Mouse (Mus musculus) kidney, adult 18-20 months (tissue): Measurements from ENCODE around the gene Prpf4b.
"Not testable (repeated sequence)": the region's sequence is repeated elsewhere in the genome, so short reads cannot be mapped to it uniquely, and the experiment has no call there.

Source experiments
- DNase-seq: peaks from one replicate; pipeline ENCODE4 v3.0.0; 2021

The Prpf4b gene

DNA sequence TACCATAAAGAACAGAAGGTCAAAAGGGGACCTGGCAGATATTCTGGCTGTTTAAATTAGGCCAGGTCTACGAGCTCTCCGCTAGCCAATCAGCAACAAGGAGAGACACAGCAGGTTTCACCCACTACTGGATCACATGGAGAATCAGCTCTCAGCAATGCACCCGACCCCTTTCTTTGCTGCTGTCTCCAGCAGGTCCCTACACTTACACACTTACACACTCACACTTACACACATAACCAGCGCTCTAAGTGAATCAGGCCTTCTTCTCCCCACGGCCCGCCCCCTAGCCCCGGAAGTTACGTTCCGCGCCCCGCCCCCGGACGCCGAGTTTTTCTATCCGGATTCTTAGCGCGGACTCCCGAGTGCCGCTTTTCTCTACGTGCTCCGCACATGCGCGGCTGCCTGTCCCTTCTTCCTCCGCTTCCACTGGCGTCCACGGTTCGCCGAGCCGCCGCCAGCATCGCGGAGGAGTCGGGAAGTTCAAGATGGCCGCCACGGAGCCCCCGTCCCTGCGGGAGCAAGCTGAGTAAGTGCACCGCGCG lies at the start of gene Prpf4b:
Gene Prpf4b (plus strand): TSS at position 137 of the 545 bp plus-strand sequence.
- DNase-seq: peak; percentile 94

DNA sequence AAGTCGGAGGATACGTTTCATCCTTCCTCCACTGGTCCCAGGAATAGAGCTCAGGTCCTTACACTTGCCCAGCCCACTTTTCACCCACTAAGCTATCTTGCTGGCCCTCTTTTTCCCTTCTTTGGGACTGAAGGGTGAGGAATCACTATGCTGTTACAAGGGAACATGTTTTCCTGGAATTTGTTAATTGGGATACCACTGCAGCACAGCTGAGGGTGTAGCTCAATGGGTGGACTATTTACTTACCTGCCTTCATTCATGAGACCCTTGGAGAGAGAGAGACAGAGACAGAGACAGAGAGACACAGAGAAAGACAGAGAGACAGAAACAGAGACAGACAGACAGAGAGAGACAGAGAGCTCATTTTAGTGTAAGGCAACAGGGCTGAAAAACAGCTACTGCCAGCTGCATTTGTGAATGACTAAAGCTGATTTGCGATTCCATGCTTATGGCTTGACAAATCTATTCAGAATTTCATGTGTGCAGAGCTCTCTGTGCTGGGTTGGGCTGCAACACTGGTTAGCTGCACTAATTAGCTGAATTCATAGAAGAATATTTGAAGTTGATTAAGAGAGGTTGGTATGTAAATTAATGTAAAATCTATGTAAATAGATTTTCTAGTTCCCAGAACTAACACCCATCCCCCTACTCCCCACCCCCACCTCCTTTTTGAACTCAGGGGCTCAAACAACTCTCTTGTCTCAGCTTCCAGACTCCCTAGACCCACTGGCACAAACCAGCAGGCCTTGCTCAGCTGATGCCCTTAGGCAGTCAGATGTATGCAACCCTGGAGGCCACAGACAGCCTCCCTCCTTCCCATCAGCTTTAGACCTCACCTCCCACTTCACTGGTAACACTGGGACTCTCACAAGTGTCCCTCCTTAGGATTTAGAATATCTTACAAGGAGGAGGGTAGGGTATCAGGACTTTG lies 48.1 kb upstream of the Prpf4b start:
- no peak for DNase-seq

DNA sequence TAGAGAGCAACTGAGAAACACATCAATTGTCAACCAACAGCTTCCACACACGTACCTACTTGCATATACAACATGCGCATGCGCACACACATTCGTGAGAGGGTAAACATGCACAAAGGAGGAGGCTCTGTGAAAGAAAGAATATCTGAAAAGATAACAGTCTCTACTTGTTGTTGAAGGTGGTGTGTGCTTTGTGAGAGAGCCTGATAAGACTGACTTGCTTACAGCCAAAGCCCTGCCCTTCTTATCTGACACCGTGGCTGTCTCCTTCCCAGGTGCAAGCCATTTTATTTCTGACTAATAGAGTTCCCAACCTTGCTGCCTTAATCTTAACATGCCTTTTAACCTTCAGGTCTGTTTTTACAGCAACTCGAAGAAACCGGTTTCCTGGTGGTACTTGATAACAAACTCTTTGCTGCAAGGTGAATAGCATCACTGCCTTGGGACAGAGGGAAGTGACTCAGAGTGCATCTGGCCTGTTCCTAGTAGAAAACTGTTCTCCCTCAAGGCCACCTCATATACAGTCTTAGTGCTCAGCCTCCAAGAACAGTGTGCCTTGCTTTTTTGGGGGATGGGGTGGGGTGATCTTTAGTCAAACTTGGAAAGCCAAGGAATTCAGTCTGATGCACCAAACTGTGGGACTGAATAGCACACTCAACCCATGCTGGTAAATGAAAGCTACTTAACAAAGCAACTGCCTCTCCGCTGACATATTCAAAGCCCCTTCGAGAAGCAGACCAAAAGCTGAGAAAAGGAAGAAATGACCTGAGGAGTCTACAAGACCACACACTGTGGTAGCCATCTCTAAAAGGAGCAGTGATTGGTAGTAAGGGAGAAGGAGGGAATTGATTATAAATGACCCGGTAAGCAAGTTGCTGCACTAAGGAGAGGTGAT lies 46.9 kb upstream of the Prpf4b start:
- no peak for DNase-seq

DNA sequence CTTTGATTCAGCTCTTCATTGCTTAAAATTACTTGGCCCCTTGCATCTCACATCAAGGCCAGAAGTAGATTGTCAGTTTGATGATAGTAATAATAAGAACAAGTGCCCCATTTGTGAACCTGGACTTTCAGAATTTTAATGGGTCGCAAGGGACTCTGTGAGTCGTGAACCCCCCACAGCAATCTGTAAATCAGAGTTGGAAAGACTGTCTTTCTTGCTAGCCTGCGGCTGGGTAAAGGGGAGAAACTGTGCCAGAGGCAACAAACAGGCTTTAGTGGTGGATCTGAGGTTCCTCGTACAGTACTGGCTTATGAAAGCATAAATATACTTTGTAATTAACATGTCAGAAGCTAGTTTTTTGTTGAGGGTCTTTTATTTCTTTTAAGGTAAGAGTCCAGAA lies 32.3 kb upstream of the Prpf4b start:
- no peak for DNase-seq

DNA sequence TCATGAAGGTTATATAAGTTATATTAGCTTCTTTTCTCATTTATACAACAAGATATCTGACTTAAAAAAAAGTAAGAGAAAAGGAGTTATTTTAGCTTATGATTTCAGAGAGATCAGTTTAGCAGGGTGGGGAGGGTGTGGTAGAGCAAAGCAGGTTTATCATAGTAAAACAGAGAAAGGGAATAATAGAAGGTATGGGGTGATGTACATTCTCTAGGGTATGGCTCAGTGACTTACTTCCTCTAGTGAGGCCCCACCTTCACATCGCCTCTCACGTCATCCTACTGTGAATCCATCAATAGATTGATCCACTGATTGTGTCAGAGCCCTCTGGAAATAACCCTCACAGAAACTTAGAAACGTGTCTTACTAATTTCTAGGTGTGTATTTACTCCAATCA lies 24.3 kb upstream of the Prpf4b start:
- no peak for DNase-seq

DNA sequence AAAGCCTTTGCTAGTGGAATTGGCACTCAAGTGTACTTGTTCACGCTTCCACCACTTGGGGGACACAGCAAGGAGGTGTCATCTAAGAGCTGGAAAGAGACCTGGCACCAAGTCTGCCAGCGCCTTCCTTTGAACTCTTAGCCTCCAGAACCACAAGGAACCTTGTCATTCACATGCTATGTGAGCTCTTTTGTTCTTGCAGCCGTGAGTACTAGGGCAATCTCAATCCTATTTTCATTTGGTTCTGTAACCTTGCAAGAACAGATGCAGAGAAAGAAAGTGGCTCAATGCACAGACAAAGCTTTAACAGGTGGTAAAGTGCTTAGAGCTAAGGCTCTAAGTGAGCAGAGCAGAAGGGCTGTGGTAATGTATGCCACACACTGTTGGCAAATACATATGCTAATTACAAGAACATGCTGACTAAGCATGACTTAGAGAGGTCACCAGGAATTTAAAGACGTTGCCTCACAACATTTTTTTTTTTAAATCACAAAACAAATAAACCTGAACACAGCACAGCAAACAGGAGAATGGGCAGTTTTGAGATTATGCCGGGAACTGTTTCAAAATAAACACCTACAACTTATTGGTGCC lies 23.8 kb upstream of the Prpf4b start:
- no peak for DNase-seq

DNA sequence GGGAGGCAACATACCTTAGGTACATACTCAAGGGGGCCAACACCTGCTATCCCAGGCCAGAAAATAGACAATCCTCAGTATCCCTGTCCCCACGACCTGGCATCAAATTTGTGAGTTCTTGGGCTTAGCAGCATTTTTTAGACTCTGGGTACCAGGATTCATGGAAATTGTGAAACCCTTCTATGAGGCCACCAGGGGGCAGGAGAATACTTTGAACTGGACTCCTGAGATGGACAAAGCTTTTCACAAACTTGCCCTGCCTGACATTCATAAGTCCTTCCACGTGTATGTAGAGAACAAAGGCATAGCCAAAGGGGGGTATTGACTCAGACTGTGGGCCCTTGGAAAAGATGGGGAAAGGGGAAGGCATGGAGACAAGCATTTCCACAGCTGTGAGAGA lies 17.6 kb upstream of the Prpf4b start:
- DNase-seq: peak; percentile 37

DNA sequence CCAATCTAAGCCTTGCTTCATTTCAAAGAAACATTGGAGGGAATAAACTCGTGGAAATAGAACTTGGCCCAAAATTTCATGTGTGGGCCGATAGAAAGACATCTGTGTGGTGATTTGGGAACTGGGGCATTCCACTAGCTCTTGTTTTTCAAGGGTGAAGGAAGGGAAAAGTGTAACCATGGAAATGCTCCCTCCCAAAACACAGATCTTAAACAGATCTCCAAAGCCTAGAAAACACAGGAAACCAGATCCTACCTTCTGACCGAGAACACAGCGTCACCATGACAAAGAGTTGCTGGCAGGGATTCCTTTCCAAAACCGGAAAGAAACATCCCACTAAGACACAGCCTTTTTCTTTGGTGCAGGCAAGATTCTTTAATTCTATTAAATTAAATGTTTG lies 15.7 kb upstream of the Prpf4b start:
- DNase-seq: no peak

DNA sequence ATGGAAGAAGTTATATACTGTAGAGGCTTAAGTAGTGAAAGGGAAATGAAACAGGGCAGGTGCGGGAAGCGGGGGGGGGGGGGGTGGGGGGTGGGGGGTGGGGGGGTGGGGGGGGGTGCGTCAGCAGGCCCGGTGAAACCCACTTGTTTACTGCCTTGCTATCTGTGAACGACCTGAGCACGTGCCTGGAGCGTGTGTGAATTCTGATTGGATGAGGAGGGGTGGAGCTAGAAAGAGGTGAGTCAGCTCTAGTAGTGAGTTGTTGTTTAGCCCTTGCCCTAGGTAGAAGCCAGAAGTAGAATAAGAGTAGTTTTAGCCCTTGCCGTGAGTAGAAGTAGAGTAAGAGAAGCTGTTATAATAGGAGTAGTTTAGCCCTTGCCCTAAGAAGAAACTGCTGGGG lies 13.9 kb upstream of the Prpf4b start:
- DNase-seq: not testable (repeated sequence)

DNA sequence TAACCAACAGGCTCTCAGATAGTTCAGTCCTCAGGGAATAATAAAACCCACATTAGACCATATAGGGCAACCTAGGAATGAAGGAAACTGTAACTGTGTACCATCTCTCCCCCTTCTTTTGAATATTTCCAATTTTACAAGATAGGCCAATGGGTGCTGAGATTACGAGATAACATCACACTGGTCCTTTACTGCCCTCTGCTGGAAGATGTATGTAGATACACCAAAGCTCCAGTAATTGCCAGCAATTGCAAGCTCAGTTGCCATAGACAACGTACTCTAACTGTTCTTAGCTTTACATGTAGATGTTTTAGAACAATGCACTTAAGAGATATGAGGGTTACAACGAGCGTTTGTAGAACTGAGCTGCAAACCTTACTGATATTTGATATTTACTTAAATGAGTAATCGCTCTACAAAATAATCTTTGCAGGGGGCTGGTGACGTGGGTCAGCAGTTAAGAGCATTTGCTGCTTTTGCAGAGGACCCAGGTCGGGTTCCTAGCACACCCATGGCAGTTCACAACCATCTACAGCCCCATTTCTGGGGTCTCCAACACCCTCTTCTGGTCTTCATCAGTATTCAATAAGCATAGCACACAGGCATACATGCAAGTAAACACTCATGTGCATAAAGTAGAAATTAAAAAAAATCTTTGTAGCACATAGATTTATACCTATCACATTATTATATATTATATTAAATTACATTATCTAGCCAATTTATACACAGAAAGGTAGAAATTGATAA lies 10.5 kb upstream of the Prpf4b start:
- DNase-seq: no peak

DNA sequence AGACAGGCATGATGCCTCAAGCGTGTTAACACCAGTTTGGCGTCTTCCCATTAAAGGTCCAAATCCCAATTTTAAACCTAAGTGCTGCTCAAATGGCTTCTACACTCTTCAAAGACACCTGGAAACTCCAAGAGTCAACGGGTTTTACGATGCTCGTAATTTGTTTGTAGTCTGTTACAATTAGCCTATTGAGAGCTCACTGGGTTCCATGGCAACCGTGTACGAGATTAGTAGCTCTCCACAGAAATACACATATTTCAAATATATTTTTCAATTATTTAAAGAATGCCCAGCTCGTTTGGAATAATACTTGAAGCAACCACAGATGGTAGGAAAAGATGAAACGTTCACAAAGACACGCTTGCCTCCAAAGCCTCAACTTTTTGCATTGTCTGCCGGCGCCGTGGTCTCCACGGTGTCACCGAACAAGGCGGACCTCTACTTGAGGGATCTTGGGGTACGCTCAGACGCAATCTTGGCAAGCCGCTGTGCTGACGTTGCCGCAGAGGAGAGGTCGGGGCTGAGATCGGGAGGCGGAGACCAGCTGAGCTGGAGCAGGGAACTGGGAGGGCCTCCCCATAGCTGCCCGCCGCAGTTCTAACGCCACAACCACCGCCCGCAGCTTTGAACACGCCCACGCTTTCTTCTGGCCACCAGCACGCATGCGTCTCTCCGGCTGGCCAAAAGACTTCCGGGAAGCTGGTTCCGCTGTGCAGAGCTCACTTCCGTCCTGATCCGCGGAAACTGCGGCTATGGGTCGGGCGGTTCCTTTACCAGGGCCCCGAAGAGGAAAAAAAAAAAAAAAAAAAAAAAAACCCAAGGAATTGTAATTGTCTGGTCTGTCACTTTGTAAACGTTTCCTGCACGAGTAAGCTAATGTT lies 1.1 kb upstream of the Prpf4b start:
- peak; percentile 91 for DNase-seq

DNA sequence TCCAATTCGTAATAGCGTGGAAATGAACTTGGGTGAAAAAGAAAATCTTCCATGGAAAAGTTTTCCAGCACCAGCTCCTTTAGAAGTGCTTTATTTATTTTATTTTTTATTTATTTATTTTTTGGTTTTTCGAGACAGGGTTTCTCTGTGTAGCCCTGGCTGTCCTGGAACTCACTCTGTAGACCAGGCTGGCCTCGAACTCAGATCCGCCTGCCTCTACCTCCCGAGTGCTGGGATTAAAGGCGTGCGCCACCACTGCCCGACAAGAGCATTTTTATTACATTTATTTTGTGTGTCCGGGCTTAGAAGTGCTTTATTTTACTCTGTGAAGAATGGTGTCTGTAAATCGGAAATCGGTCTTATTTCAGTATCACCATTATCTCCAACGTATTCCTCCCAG lies 366 bp upstream of the Prpf4b start:
- peak; percentile 31 for DNase-seq

DNA sequence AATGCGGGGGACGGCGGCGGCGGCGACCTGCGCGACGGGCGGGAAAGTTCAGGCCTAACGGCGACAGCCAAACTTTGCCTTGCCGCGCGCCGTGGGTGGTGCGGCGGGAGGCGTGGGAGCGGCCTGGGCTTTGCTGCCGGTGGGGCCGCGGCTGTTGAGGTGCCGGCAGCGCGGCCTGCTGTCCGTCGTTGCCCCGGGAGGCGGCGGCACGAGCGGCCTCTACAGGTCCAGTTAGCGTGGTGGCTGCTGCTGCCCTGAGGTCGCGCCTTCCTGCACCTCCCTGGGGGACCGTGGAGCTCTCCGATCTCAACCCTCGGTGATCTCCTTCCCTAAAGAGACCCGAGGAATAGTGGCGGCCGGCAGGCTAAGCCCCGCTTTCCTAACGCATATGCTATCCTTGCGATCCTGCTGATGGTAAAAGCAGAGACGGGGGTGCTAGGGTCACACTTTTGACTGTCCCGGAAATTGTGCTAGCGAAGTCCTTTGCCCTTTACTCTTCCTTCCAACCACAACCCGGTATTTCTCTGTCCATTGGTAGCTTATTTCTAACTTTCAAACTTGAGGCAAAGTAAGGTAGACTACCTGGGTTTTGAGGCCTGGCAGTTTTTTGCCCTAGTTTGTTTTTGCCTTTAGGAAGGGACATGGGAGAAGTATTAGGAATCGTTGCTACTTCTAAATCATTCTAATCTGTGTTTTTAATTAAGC lies 791 bp downstream of the Prpf4b start:
- peak; percentile 77 for DNase-seq

DNA sequence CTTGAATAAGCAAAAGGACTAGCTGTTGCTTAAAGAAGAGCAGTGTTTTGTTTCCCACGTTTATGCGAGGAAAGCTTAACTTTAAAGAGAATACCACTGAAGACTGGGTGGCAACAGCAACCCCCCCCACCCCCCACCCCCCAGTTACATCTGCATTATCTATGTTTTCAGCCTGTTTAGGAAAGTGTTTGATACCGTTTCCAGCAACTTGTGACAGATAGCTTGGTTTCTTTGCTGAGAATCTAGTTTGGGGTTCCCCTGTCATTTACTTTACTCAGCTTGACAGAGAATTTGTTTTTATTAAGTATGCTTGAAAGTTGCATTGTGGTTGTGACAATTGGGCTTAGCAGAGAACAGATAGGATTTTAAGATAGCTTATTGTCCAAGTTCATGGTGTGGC lies 1.4 kb downstream of the Prpf4b start:
- DNase-seq: no peak

DNA sequence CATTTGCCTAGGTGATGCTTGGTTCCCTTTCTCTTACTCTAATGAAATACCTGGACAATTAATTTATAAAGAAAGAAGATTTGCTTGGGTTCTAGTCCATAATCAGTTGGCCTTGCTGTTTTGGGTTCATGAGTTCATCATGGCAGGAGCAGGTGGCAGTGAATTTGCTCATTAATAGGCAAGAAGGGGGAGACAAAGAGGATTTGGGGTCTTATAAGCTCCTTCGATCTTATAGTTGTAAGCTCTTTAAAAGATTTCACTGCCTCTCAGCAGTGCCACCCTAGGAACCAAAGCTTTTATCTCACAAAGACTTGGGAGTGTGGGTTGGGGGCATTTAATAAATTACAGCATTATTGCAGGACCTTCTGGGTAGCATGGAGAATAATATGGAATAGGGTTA lies 17.8 kb downstream of the Prpf4b start:
- no peak for DNase-seq

DNA sequence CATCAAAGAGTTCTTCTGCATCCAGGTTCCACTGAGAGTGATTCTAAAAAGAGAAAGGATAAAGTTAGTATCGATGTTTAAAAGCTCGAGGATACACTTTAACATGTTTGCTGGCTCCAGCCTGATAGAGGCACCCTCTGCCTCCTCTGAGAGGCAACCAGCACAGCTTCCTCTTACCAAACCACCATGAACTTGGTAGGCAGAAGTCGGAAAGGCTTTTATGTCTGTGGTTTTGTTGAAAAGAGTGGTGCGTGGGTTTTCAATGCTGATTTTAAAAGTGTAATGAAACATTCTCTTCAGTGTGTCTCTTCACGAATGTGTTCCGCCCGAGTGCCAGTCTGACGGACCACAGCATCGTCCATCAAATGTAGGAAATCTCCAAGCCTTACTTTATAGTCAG lies 39.5 kb downstream of the Prpf4b start:
- no peak for DNase-seq

DNA sequence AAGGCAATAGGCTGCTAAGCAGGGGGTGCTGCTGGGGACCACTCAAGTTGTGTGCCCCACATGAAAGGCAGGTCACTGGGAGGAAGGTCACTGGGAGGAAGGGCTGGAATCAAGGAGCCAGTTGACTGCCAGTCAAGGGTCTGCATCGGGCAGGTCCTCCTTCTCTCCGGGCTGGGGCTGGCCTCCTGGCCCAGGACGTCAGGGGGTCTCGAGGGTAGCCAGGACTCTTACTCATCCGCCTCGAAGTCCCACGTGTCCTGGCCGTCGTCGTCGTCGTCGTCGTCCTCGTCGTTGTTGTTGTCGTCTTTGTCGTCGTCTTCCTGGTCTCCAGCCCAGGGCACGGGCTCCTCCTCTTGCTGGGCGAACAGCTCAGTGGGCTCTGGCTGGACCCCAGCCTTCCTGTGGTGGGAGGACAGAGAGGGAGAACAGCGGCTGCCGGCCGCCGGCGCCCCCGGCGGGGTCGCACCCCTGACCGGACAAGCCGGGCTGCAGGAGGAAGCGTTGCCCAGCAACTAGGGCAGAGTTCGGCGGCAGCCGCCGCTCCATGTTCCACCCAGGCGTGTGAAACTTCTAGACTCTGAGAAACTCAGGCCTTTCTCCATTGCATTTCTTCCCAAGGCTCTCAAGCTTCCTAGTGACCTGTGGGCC lies 41.5 kb downstream of the Prpf4b start:
- peak; percentile 23 for DNase-seq

DNA sequence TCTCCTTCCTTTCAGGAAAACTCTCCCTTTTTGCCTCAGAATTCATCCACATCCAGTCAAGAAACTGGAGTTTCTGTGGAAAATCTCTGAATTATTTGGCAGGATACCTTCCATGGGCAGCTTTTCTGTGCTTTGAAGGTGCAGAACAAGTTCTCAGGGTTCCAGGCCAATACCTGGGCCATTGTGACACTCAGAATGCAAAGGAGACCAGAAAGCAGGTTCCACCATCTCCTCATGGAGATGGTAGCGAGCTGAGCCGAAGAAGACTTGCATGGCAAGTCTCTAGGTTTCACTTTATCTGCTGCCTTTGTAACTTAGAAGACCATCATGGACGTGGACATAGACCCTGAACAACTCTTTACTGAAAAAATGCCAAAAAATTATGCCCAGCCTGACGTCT lies 49.1 kb downstream of the Prpf4b start, which contains the start of the genes Fam217a and 4933417A18Rik:
Gene Fam217a (minus strand): TSS at position 101 of the 400 bp plus-strand sequence.
Gene 4933417A18Rik (plus strand): TSS at position 200 of the 400 bp plus-strand sequence.
- DNase-seq: no peak

DNA sequence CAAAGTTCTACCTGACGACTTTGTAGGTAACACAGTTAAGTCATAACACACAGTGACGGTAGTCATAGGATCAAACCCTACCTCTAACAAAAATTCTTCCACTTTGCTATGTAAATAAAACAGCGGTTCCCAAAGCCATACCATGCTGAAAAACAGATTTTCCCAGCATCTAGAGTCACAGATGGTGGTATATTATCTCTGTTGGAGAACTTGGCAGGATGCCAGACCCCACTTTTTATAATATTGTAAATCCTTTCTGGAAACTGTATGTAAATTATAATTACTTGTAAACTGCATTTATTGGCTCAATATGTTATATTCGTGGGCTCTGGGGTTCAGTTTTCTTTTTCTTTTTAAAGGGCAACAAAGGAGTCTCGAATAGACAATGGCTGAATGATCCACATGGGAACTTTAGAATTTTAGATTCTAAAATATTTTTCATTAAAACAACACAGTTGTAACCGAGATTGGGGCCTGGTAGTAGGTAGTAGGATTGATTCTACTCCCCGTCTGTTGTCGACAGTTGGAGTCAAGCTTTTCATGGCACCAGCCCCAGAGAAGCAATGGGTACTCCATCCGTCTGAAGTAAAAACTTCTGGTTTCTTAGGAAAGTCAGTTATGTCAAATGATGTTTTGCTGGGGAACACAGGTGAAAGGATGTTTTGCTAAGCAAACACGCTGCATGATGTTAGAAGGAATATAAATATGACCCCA lies 60.0 kb downstream of the Prpf4b start:
- DNase-seq: no peak
